Mouse (Mus musculus): ENCODE results near the gene Olfr8. TPM values are rescaled to one million over a fixed set of nuclear protein-coding genes. Genes with fewer than 3 reads are reported as not detected.
"Not testable (repeated sequence)": the region's sequence is repeated elsewhere in the genome, so short reads cannot be mapped to it uniquely, and the experiment has no call there.

Gene Olfr8
- total RNA-seq (2012; rRNA removed) = not detected in 2 replicates

DNA sequence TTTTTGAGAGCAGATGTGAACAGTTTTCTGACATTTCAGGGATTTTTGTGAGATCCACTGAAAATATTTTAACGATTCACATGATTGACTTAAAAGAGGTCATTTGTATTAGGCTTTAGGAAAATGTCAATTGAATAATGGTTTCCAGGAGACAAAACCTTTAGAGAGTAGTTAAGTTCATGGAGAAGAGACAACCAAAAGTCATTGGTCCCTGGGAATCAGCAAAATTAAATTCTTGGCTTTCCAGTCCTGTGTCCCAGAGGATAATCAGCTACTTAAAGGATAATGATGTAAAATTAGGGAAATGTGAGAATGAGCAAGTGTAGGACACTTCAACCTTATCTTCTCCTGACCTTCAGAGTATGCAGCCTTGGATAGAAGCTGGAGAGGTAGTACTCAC is at the start of gene Olfr8:
Olfr8 (plus strand) TSS at position 301 of the 400 bp plus-strand sequence.
- DNase-seq (ENCODE audit: low read depth, low spot score); H3K36me3 ChIP-seq (ENCODE audit: control insufficient read depth, insufficient read depth, low read length, poor library complexity, severe bottlenecking); in situ Hi-C loops (cut with MboI; ENCODE audit: low sequenced_read_pairs in 2 of 2, unreplicated experiment in 2 of 2); H3K4me3 ChIP-seq (ENCODE audit: insufficient read depth in 1 of 2, low read depth in 1 of 2, low read length in 2 of 2, poor library complexity in 1 of 2, severe bottlenecking in 1 of 2); H3K9ac ChIP-seq (ENCODE audit: insufficient read depth, low read depth, low read length, poor library complexity, severe bottlenecking); H3K4me1 ChIP-seq (ENCODE audit: control insufficient read depth in 2 of 2, insufficient read depth in 2 of 2, low read length in 2 of 2, poor library complexity in 1 of 2); H3K9me3 ChIP-seq (ENCODE audit: control insufficient read depth, insufficient read depth, low read depth, low read length); H3K27ac ChIP-seq (ENCODE audit: insufficient read depth, low read depth, low read length, poor library complexity, severe bottlenecking): not testable (repeated sequence)

DNA sequence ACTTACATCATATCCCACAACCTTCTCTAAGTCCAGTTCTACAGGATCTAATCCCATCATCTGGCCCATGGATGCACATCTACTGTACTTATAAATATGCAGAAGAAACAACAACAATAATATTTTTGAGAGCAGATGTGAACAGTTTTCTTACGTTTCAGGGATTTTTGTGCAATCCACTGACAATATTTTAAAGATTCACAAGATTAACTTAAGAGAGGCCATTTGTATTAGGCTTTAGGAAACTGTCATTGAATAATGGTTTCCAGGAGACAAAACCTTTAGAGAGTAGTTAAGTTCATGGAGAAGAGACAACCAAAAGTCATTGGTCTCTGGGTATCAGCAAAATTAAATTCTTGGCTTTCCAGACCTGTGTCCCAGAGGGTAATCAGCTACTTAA is 37.6 kb upstream of the Olfr8 start, which contains the start of gene Olfr1354:
Olfr1354 (plus strand) TSS at position 301 of the 400 bp plus-strand sequence.
- H3K4me3 ChIP-seq (ENCODE audit: insufficient read depth in 1 of 2, low read depth in 1 of 2, low read length in 2 of 2, poor library complexity in 1 of 2, severe bottlenecking in 1 of 2); H3K9ac ChIP-seq (ENCODE audit: insufficient read depth, low read depth, low read length, poor library complexity, severe bottlenecking); H3K9me3 ChIP-seq (ENCODE audit: control insufficient read depth, insufficient read depth, low read depth, low read length); DNase-seq (ENCODE audit: low read depth, low spot score); H3K4me1 ChIP-seq (ENCODE audit: control insufficient read depth in 2 of 2, insufficient read depth in 2 of 2, low read length in 2 of 2, poor library complexity in 1 of 2); H3K27ac ChIP-seq (ENCODE audit: insufficient read depth, low read depth, low read length, poor library complexity, severe bottlenecking); H3K36me3 ChIP-seq (ENCODE audit: control insufficient read depth, insufficient read depth, low read length, poor library complexity, severe bottlenecking); in situ Hi-C loops (cut with MboI; ENCODE audit: low sequenced_read_pairs in 2 of 2, unreplicated experiment in 2 of 2): not testable (repeated sequence)

DNA sequence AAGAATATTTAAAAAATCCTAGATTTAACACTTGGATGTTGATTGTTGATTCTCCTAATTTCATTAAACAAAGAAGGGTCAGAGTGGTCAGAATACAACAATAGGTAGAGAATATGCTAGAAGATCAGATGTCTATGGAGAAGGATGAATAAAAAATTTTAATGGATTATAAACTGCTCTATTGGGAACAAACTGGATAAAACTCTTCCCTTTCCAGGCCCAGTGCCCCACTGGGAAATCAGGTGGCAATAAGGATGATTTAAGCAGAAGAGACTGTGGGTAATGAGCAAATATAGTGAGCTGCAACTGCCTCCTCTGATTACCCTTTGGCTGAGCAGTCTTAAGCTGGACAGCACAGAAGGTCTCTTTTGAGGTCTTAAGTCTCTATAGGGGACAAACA is 12.6 kb downstream of the Olfr8 start, which contains the start of gene Olfr1353:
Olfr1353 (plus strand) TSS at position 301 of the 400 bp plus-strand sequence.
- H3K9ac ChIP-seq (ENCODE audit: insufficient read depth, low read depth, low read length, poor library complexity, severe bottlenecking); H3K9me3 ChIP-seq (ENCODE audit: control insufficient read depth, insufficient read depth, low read depth, low read length); H3K27ac ChIP-seq (ENCODE audit: insufficient read depth, low read depth, low read length, poor library complexity, severe bottlenecking); H3K4me3 ChIP-seq (ENCODE audit: insufficient read depth in 1 of 2, low read depth in 1 of 2, low read length in 2 of 2, poor library complexity in 1 of 2, severe bottlenecking in 1 of 2); DNase-seq (ENCODE audit: low read depth, low spot score); H3K4me1 ChIP-seq (ENCODE audit: control insufficient read depth in 2 of 2, insufficient read depth in 2 of 2, low read length in 2 of 2, poor library complexity in 1 of 2); in situ Hi-C loops (cut with MboI; ENCODE audit: low sequenced_read_pairs in 2 of 2, unreplicated experiment in 2 of 2); H3K36me3 ChIP-seq (ENCODE audit: control insufficient read depth, insufficient read depth, low read length, poor library complexity, severe bottlenecking): not testable (repeated sequence)

DNA sequence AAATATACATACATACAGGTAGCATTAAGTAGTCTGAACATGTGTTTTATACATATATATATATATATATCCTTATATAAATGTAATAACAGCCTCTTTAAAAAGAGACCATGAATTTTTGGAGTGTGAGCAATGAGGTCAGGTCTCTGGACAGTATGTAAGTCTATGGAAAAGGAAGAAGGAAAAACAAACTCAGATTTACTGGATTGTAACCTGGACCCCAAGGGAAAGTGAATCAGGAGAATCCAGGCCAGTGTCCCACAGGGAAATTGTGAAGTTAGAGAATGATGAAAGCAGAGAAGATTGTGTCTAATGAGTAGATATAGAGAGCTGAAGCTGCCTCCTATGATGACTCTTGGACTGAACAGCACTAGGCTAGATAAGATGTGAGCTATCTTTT is 30.3 kb downstream of the Olfr8 start, which contains the start of gene Olfr1352:
Olfr1352 (plus strand) TSS at position 301 of the 400 bp plus-strand sequence.
- Histone ChIP-seq H3K4me1 (ENCODE audit: control insufficient read depth in 2 of 2, insufficient read depth in 2 of 2, low read length in 2 of 2, poor library complexity in 1 of 2) (no peaks in the 10 kb centered on the region), H3K9ac (ENCODE audit: insufficient read depth, low read depth, low read length, poor library complexity, severe bottlenecking) (no peak within 1 kb of the TSS), H3K9me3 (ENCODE audit: control insufficient read depth, insufficient read depth, low read depth, low read length) (no peaks in the 10 kb centered on the region), H3K36me3 (ENCODE audit: control insufficient read depth, insufficient read depth, low read length, poor library complexity, severe bottlenecking) (no peaks in the 10 kb centered on the region), H3K27ac (ENCODE audit: insufficient read depth, low read depth, low read length, poor library complexity, severe bottlenecking) (no peak within 1 kb of the TSS), H3K4me3 (ENCODE audit: insufficient read depth in 1 of 2, low read depth in 1 of 2, low read length in 2 of 2, poor library complexity in 1 of 2, severe bottlenecking in 1 of 2) (no peak within 1 kb of the TSS)
- in situ Hi-C loops (cut with MboI; ENCODE audit: low sequenced_read_pairs in 2 of 2, unreplicated experiment in 2 of 2) = no loop called here
- TF ChIP-seq ZNF384 (IDR thresholded peaks at IDR 0.05; ENCODE audit: low read depth, low read length) (no peak), HCFC1 (IDR thresholded peaks at IDR 0.05; ENCODE audit: borderline replicate concordance, insufficient read depth, low read length) (no peak), CHD2 (IDR thresholded peaks at IDR 0.05; ENCODE audit: low read depth, low read length) (no peak), ZC3H11A (IDR thresholded peaks at IDR 0.05; ENCODE audit: borderline replicate concordance, low read depth, low read length) (no peak), MAFK (IDR thresholded peaks at IDR 0.05; ENCODE audit: insufficient read depth, low read depth, low read length) (no peak)
- no peak for DNase-seq (ENCODE audit: low read depth, low spot score)

Other genes starting within 250 kb of the Olfr8 start
- gene Casp14, start 232.3 kb upstream of the Olfr8 start, total RNA-seq (2012; rRNA removed) = 0.13 and 0.16 TPM in 2 replicates
- 0.21 and 0.31 TPM in 2 replicates for gene Ccdc105, start 197.6 kb upstream of the Olfr8 start, total RNA-seq (2012; rRNA removed)
- 1.7 TPM in 2 replicates for gene Slc1a6, start 170.1 kb upstream of the Olfr8 start, total RNA-seq (2012; rRNA removed)
- gene Olfr1356, start 98.5 kb upstream of the Olfr8 start, total RNA-seq (2012; rRNA removed) = not detected in 2 replicates
- not detected in 2 replicates for gene Olfr1355, start 75.1 kb upstream of the Olfr8 start, total RNA-seq (2012; rRNA removed)
- gene Olfr1354, start 37.5 kb upstream of the Olfr8 start, total RNA-seq (2012; rRNA removed) = not detected in 2 replicates
- gene Olfr1353, start 12.7 kb downstream of the Olfr8 start, total RNA-seq (2012; rRNA removed) = not detected in 2 replicates
- not detected in 2 replicates for gene Olfr1352, start 30.4 kb downstream of the Olfr8 start, total RNA-seq (2012; rRNA removed)
- gene Olfr1351, start 61.8 kb downstream of the Olfr8 start, total RNA-seq (2012; rRNA removed) = not detected in 2 replicates
- gene Olfr57, start 78.1 kb downstream of the Olfr8 start, total RNA-seq (2012; rRNA removed) = not detected in 2 replicates
- gene 2610008E11Rik, start 147.0 kb downstream of the Olfr8 start, total RNA-seq (2012; rRNA removed) = 9.0 and 10.8 TPM in 2 replicates
- not detected in 2 replicates for gene Vmn2r80, start 198.1 kb downstream of the Olfr8 start, total RNA-seq (2012; rRNA removed)

Data from ES-E14 (cell line).